Mouse (Mus musculus): ENCODE results near the gene Akap12. TPM values are rescaled to one million over a fixed set of nuclear protein-coding genes. Genes with fewer than 3 reads are reported as not detected.

The Akap12 gene
- total RNA-seq, 2 experiments from 2014 or later: 6.2 to 16.6 TPM

GRCm38 (mm10) chr10:4290145-4290544 lies 24.0 kb downstream of the Akap12 start:
- no peak for DNase-seq
- no peak for TF ChIP-seq CTCF (IDR thresholded peaks at IDR 0.05)
- intact Hi-C loops (cut with DNase I): no loop called here
- H3K27ac ChIP-seq: no peak overlapping the region
- H3K4me3 ChIP-seq: no peak overlapping the region

GRCm38 (mm10) chr10:4290561-4290960 lies 24.4 kb downstream of the Akap12 start:
- no peak for TF ChIP-seq CTCF (IDR thresholded peaks at IDR 0.05)
- Histone ChIP-seq H3K27ac (no peak overlapping the region), H3K4me3 (no peak overlapping the region)
- intact Hi-C loops (cut with DNase I): no loop called here
- DNase-seq: no peak

- Histone ChIP-seq H3K4me3 (no peak overlapping the region), H3K27ac (no peak overlapping the region)
- no peak for TF ChIP-seq CTCF (IDR thresholded peaks at IDR 0.05)
- DNase-seq: peak; percentile 37
- intact Hi-C loops (cut with DNase I): no loop called here
These were observed 27.2 kb downstream of the Akap12 start for GRCm38 (mm10) chr10:4293418-4293817.

GRCm38 (mm10) chr10:4303558-4303957 lies 37.4 kb downstream of the Akap12 start:
- no peak for TF ChIP-seq CTCF (IDR thresholded peaks at IDR 0.05)
- Histone ChIP-seq H3K27ac (no peak overlapping the region), H3K4me3 (no peak overlapping the region)
- DNase-seq: no peak
- intact Hi-C loops (cut with DNase I): no loop called here

GRCm38 (mm10) chr10:4323885-4324284 lies 57.7 kb downstream of the Akap12 start:
- Histone ChIP-seq H3K27ac (no peak overlapping the region), H3K4me3 (no peak overlapping the region)
- intact Hi-C loops (cut with DNase I): no loop called here
- TF ChIP-seq CTCF (IDR thresholded peaks at IDR 0.05): no peak
- no peak for DNase-seq

GRCm38 (mm10) chr10:4325562-4325961 lies 59.4 kb downstream of the Akap12 start:
- Histone ChIP-seq H3K4me3 (no peak overlapping the region), H3K27ac (no peak overlapping the region)
- intact Hi-C loops (cut with DNase I): no loop called here
- DNase-seq: no peak
- no peak for TF ChIP-seq CTCF (IDR thresholded peaks at IDR 0.05)

GRCm38 (mm10) chr10:4327716-4328115 lies 61.5 kb downstream of the Akap12 start:
- Histone ChIP-seq H3K27ac (no peak overlapping the region), H3K4me3 (no peak overlapping the region)
- no peak for TF ChIP-seq CTCF (IDR thresholded peaks at IDR 0.05)
- intact Hi-C loops (cut with DNase I): no loop called here
- DNase-seq: no peak

GRCm38 (mm10) chr10:4332228-4332979 lies 66.2 kb downstream of the Akap12 start:
- Histone ChIP-seq H3K27ac (peak overlapping the region; percentile 80; the same call in 1 of the 2 replicates), H3K4me3 (no peak overlapping the region)
- no peak for DNase-seq
- intact Hi-C loops (cut with DNase I): loop anchor here (2.0 kb wide), 1 partner anchor 336 kb away; no protein-coding TSS in a partner anchor
- TF ChIP-seq CTCF (IDR thresholded peaks at IDR 0.05): no peak

- Histone ChIP-seq H3K4me3 (peak overlapping the region; percentile 68), H3K27ac (peak overlapping the region; percentile 80)
- peak; percentile 79 for TF ChIP-seq CTCF (IDR thresholded peaks at IDR 0.05)
- DNase-seq: peak; percentile 64
- intact Hi-C loops (cut with DNase I): loop anchor here (2.0 kb wide), 1 partner anchor 337 kb away; no protein-coding TSS in a partner anchor
These were observed 67.1 kb downstream of the Akap12 start for GRCm38 (mm10) chr10:4333319-4333718.

- DNase-seq: peak; percentile 90
- no peak for TF ChIP-seq CTCF (IDR thresholded peaks at IDR 0.05)
- intact Hi-C loops (cut with DNase I): no loop called here
- H3K4me3 ChIP-seq: peak overlapping the region; percentile 68
- peak overlapping the region; percentile 80 for H3K27ac ChIP-seq
These were observed 68.0 kb downstream of the Akap12 start for GRCm38 (mm10) chr10:4334039-4334683.

- peak overlapping the region; percentile 53 for H3K27ac ChIP-seq
- intact Hi-C loops (cut with DNase I): no loop called here
These were observed 72.8 kb downstream of the Akap12 start for GRCm38 (mm10) chr10:4338863-4339461.

GRCm38 (mm10) chr10:4341430-4341829 lies 75.2 kb downstream of the Akap12 start:
- no peak overlapping the region for H3K4me3 ChIP-seq
- DNase-seq: peak; percentile 73
- TF ChIP-seq CTCF (IDR thresholded peaks at IDR 0.05): peak; percentile 68
- intact Hi-C loops (cut with DNase I): loop anchor here (1.0 kb wide), 1 partner anchor 300 kb away; no protein-coding TSS in a partner anchor
- H3K27ac ChIP-seq: no peak overlapping the region

More at GRCm38 (mm10) chr10:4338863-4339461, 72.8 kb downstream of the Akap12 start:
- peak overlapping the region; percentile 56 for H3K4me3 ChIP-seq
- no peak for TF ChIP-seq CTCF (IDR thresholded peaks at IDR 0.05)
- peak; percentile 52 for DNase-seq
